Mouse (Mus musculus) urinary bladder, postnatal 4 days (tissue): ENCODE measurements around the gene Il20.

Experiments
- DNase-seq, 2 experiments: peaks; one replicate each; pipeline ENCODE4 v3.0.0; 2021 to 2022; ENCODE audit warnings: low spot score in 2 of 2

Il20 gene

GRCm38 (mm10) chr1:130865541-130866221, 45.6 kb downstream of the Il20 start, which contains the start of gene Fcmr:
Fcmr (plus strand) TSS chr1:130865669.
- no peak for DNase-seq

GRCm38 (mm10) chr1:130864741-130865140, 46.5 kb downstream of the Il20 start:
- no peak for DNase-seq

DNA sequence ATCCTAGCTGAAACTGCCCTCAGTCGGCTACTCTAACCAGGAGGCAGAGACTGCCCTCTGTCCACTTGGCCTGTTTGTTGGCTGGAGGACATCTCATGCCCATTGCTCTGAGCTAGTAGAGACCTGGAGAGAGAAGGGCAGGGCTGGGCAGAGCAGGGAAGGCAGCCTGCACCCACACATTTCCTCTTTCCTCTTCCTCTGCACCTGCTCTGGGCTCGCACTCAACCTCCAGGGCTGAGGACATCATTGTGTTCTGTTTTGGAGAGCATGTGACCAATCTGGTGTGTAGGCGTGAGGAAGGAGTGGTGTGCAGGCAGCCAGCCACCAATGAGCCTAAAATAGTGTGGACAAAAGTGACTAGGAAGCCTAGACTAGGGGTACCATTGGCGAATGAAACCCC, 47.0 kb downstream of the Il20 start:
- no peak for DNase-seq

DNA sequence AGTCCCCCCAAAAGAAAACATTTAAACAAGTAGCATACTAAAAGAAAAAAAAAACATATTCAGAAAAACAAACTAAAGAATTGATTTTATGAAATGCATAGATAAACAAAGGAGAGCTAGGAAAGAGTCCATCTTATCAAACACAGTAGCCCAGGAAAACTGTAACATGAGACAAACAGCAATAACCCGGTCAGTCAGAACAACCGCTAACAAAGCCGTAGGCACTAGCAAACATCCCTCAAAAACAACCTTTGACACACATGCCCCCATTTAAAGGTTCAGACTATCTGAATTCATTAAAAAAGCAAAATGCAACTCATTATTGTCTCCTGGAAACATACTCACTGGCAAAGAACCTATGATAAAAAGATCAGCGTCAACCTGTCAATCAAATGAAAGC, 53.8 kb downstream of the Il20 start:
- DNase-seq, result no peak
